Comparison of ENCODE assay signal across 17 mouse cellular contexts in genomic region chr11:113197624-113198023, GRCm38 (mm10).
DNase-seq lines count a peak whose midpoint lies in the region; ATAC-seq and TF ChIP-seq lines count a peak whose summit lies in the region.
"Had no signal": no experiment of that assay in that cellular context is flagged by ENCODE, and none has a peak within 500 bp of the region (broad histone marks: within the 10 kb centered on the region; RNA-seq: fewer than 3 reads in every experiment).

No protein-coding gene starts in this region.

- no peak for TF ChIP-seq CTCF in hindbrain, postnatal 0 days (IDR thresholded peaks at IDR 0.05; ENCODE audit: low read depth)

- no peaks in the 10 kb centered on the region for H3K36me3 ChIP-seq in hindbrain, postnatal 0 days (ENCODE audit: insufficient read depth, low read length)
- H3K36me3 ChIP-seq in hindbrain, embryonic 13.5 days, result no peaks in the 10 kb centered on the region
- H3K36me3 ChIP-seq in forebrain, embryonic 16.5 days (ENCODE audit: control insufficient read depth, insufficient read depth), result no peaks in the 10 kb centered on the region
- no peaks in the 10 kb centered on the region for H3K36me3 ChIP-seq in stomach, embryonic 16.5 days (ENCODE audit: control insufficient read depth, insufficient read depth, low read length)
- H3K36me3 ChIP-seq: embryonic facial prominence, embryonic 15.5 days had no signal

- H3K9ac ChIP-seq in hindbrain, postnatal 0 days (replicated peaks; ENCODE audit: low read length), result no peak overlapping the region
- no peak overlapping the region for H3K9ac ChIP-seq in hindbrain, embryonic 13.5 days
- no peak overlapping the region for H3K9ac ChIP-seq in forebrain, embryonic 16.5 days (replicated peaks; ENCODE audit: low read depth, low read length)
- H3K9ac ChIP-seq in stomach, embryonic 16.5 days (ENCODE audit: low read length), result no peak overlapping the region
- H3K9ac ChIP-seq: embryonic facial prominence, embryonic 15.5 days; hindbrain, embryonic 14.5 days had no signal

- no peak for ATAC-seq in hindbrain, postnatal 0 days
- no peak for ATAC-seq in hindbrain, embryonic 13.5 days (ENCODE audit: low FRiP score)
- no peak for ATAC-seq in forebrain, embryonic 16.5 days
- no peak for ATAC-seq in stomach, embryonic 16.5 days (ENCODE audit: insufficient read depth, low FRiP score)
- ATAC-seq: Patski had no signal

- no peaks in the 10 kb centered on the region for H3K9me3 ChIP-seq in hindbrain, postnatal 0 days (ENCODE audit: low read length)
- H3K9me3 ChIP-seq in hindbrain, embryonic 13.5 days, result no peaks in the 10 kb centered on the region
- no peaks in the 10 kb centered on the region for H3K9me3 ChIP-seq in forebrain, embryonic 16.5 days (ENCODE audit: control insufficient read depth, low read length)
- no peaks in the 10 kb centered on the region for H3K9me3 ChIP-seq in stomach, embryonic 16.5 days (replicated peaks; ENCODE audit: control insufficient read depth, low read length)
- H3K9me3 ChIP-seq: embryonic facial prominence, embryonic 15.5 days had no signal

- 0 out of 2 replicates have a peak overlapping the region, but pooled peaks have one; percentile 4 for H3K4me2 ChIP-seq in hindbrain, postnatal 0 days (ENCODE audit: low read depth, low read length)
- no peak overlapping the region for H3K4me2 ChIP-seq in hindbrain, embryonic 13.5 days
- peak overlapping the region; percentile 7; the same call in 1 of the 2 replicates for H3K4me2 ChIP-seq in forebrain, embryonic 16.5 days (ENCODE audit: low read length)
- peak overlapping the region; percentile 31; the same call in 1 of the 2 replicates for H3K4me2 ChIP-seq in stomach, embryonic 16.5 days (ENCODE audit: low read depth, low read length)
- H3K4me2 ChIP-seq: embryonic facial prominence, embryonic 15.5 days had no signal

- WGBS in hindbrain, postnatal 0 days, result 87% methylated on average over 8 of the region's 8 CpGs
- WGBS in hindbrain, embryonic 13.5 days, result 88% methylated on average over 8 of the region's 8 CpGs
- WGBS in forebrain, embryonic 16.5 days, result 86% methylated on average over 8 of the region's 8 CpGs
- WGBS in stomach, embryonic 16.5 days, result 72% methylated on average over 8 of the region's 8 CpGs

- H3K4me3 ChIP-seq in hindbrain, postnatal 0 days (ENCODE audit: low read length), result no peak overlapping the region
- H3K4me3 ChIP-seq in hindbrain, embryonic 13.5 days, result no peak overlapping the region
- H3K4me3 ChIP-seq in forebrain, embryonic 16.5 days (replicated peaks; ENCODE audit: low read length), result no peak overlapping the region
- H3K4me3 ChIP-seq in stomach, embryonic 16.5 days (replicated peaks; ENCODE audit: low read length), result no peak overlapping the region
- H3K4me3 ChIP-seq: embryonic facial prominence, embryonic 15.5 days; megakaryocyte, embryonic 14.5 days had no signal

- no peak overlapping the region for H3K27ac ChIP-seq in hindbrain, postnatal 0 days
- no peak overlapping the region for H3K27ac ChIP-seq in hindbrain, embryonic 13.5 days
- no peak overlapping the region for H3K27ac ChIP-seq in forebrain, embryonic 16.5 days (ENCODE audit: low read length)
- no peak overlapping the region for H3K27ac ChIP-seq in stomach, embryonic 16.5 days (ENCODE audit: low read length)
- H3K27ac ChIP-seq: embryonic facial prominence, embryonic 15.5 days; hindbrain, embryonic 14.5 days; kidney, postnatal 0 days had no signal

- no peaks in the 10 kb centered on the region for H3K27me3 ChIP-seq in hindbrain, postnatal 0 days (ENCODE audit: insufficient read depth, low read length)
- 0 out of 2 replicates have a peak, but pooled peaks cover 3% of the 10 kb centered on the region for H3K27me3 ChIP-seq in hindbrain, embryonic 13.5 days
- H3K27me3 ChIP-seq in forebrain, embryonic 16.5 days (replicated peaks; ENCODE audit: control insufficient read depth, insufficient read depth, low read length), result no peaks in the 10 kb centered on the region
- H3K27me3 ChIP-seq in stomach, embryonic 16.5 days (ENCODE audit: control insufficient read depth, insufficient read depth, low read length), result no peaks in the 10 kb centered on the region
- H3K27me3 ChIP-seq: embryonic facial prominence, embryonic 15.5 days; Patski had no signal

- DNase-seq in hindbrain, postnatal 0 days (ENCODE audit: low spot score), result no peak
- peak; percentile 73 for DNase-seq in ZHBTc4 (ENCODE audit: low read depth, low spot score)
- no peak for DNase-seq in layer of hippocampus, postnatal 14 days (ENCODE audit: low spot score in 2 of 2)
- DNase-seq in ovary, postnatal 10 days (ENCODE audit: low spot score), result no peak
- DNase-seq: adrenal gland, postnatal 14 days; cerebellum, adult 9-11 months; kidney, adult 18-20 months; layer of hippocampus, postnatal 36 days; lung, adult 18-20 months had no signal

- peaks cover 11% of the 10 kb centered on the region for H3K4me1 ChIP-seq in hindbrain, postnatal 0 days (ENCODE audit: insufficient read depth, low read length)
- H3K4me1 ChIP-seq in hindbrain, embryonic 13.5 days (replicated peaks), result peaks cover 58% of the 10 kb centered on the region
- H3K4me1 ChIP-seq in forebrain, embryonic 16.5 days (replicated peaks; ENCODE audit: control insufficient read depth, insufficient read depth, low read length), result peaks cover 55% of the 10 kb centered on the region
- H3K4me1 ChIP-seq in stomach, embryonic 16.5 days (ENCODE audit: control insufficient read depth, insufficient read depth, low read length), result peaks cover 10% of the 10 kb centered on the region
